Mouse (Mus musculus) CD4-positive, CD25-positive, alpha-beta regulatory T cell, adult 9 weeks (primary cell): ENCODE measurements around the gene Smoc2. TPM values are rescaled to one million over a fixed set of nuclear protein-coding genes. Genes with fewer than 3 reads are reported as not detected.

Experiments
- polyA plus RNA-seq: library from polyadenylated mRNA; unstranded; fragments of 100-300 nt; shearing (Covaris generic); gene quantifications from one replicate; pipeline ENCODE4 v1.2.1, GENCODE M21; 2017

Gene Smoc2
- polyA plus RNA-seq = not detected

GRCm38 (mm10) chr17:14279177-14279965 is at the start of gene Smoc2:
Smoc2 (plus strand) TSS chr17:14279506.

Other genes starting within 250 kb of the Smoc2 start
- not detected for gene Gm7358, start 220.0 kb upstream of the Smoc2 start, polyA plus RNA-seq
- not detected for gene Dact2, start 75.2 kb upstream of the Smoc2 start, polyA plus RNA-seq